Mouse (Mus musculus): ENCODE data around the gene Tgfbi. TPM values are rescaled to one million over a fixed set of nuclear protein-coding genes. Genes with fewer than 3 reads are reported as not detected.

Gene Tgfbi
- polyA plus RNA-seq, 1 experiment from 2014 or later: 59.4 TPM

Other genes with a start within 250 kb of the Tgfbi start
- gene Gm3045, start 182.9 kb upstream of the Tgfbi start, polyA plus RNA-seq (2015; fragmentation: Nextera tagmentation; extraction: Ambion mirVana): not detected in 2 replicates
- gene Slc25a48, start 171.2 kb upstream of the Tgfbi start, polyA plus RNA-seq (2015; fragmentation: Nextera tagmentation; extraction: Ambion mirVana): 0.05 TPM in 1 of 2 replicates, not detected in the other
- not detected in 2 replicates for gene Il9, start 127.3 kb upstream of the Tgfbi start, polyA plus RNA-seq (2015; fragmentation: Nextera tagmentation; extraction: Ambion mirVana)
- 1.1 and 1.6 TPM in 2 replicates for gene Fbxl21, start 87.1 kb upstream of the Tgfbi start, polyA plus RNA-seq (2015; fragmentation: Nextera tagmentation; extraction: Ambion mirVana)
- gene Lect2, start 61.0 kb upstream of the Tgfbi start, polyA plus RNA-seq (2015; fragmentation: Nextera tagmentation; extraction: Ambion mirVana): 0.19 and 3.0 TPM in 2 replicates
- 16.0 and 16.7 TPM in 2 replicates for gene Smad5, start 93.5 kb downstream of the Tgfbi start, polyA plus RNA-seq (2015; fragmentation: Nextera tagmentation; extraction: Ambion mirVana)
- 0.27 and 0.39 TPM in 2 replicates for gene Gm45623, start 144.3 kb downstream of the Tgfbi start, polyA plus RNA-seq (2015; fragmentation: Nextera tagmentation; extraction: Ambion mirVana)

Measured in heart, embryonic 13.5 days (tissue).